Mouse (Mus musculus): ENCODE data around the gene Figla.

The Figla gene

DNA sequence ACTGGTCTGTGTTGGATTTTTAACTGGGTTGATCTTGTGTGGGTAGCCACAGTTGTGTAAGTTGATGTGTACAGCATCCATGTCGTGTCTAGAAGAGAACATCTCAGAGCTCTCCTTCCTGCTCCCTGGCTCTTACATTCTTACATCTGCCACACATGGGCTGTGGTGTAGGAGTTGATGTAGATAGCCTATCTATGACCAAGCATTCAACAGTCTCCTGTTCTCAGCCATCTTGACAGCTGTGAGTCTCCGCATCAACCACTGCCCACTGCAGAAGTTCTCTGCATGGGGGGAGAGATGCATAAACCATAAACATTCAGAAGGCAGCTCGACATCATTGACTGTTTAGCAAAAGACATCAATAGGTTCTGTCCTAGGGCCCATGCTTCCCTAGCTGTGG is 53.9 kb downstream of the Figla start:
- no peak for DNase-seq (ENCODE audit: low spot score in 2 of 2)

DNA sequence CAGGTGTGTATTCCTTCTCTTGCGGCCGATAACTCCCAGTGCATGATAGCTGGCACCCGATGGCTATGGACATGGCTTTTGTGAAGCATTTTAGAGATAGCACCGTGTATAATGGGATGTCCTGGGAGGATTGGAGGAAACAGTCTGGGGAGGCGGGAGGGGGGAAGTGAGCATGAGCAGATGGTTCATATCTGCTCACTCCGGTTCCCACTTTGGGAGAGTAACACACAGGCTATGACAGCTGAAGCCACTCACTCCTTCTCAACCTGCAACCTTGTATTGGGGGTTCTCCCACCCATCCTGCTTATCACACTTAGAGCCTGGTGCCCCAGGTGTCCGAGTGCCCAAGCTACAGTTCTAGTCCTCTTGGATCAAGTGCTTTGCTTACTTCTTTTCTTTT is 54.3 kb downstream of the Figla start:
- no peak for DNase-seq (ENCODE audit: low spot score in 2 of 2)
